Mouse (Mus musculus) forebrain, embryonic 11.5 days (tissue): ENCODE measurements at regions not wholly inside any gene's neighbourhood (a gene's known extent, or its start where the extent isn't known, plus 50 kb on each side); places are given as distances from the start of the nearest gene placed in this dataset.

Experiments
- ATAC-seq: fragments of 200-750 bp; cut with Nextera tagmentation; replicated peaks from 2 replicates; pipeline ENCODE4 v1.8.0; 2017; ENCODE audit warnings: moderate TSS enrichment; ENCODE audit not compliant: low FRiP score
- DNase-seq: peaks from one replicate; pipeline ENCODE4 v3.0.0-alpha.2; 2017; ENCODE audit warnings: low spot score
- H3K27ac ChIP-seq: fragments of 300-500 bp; sonication (generic); 2 replicates; pipeline ENCODE4 v1.5.1; 2014; ENCODE audit warnings: low read depth, low read length
- H3K27me3 ChIP-seq: fragments of 300-500 bp; sonication (generic); 2 replicates; pipeline ENCODE4 v1.6.1; 2014; ENCODE audit warnings: mild to moderate bottlenecking, low read length, mixed read lengths; ENCODE audit not compliant: control insufficient read depth, insufficient read depth
- H3K36me3 ChIP-seq: fragments of 300-500 bp; sonication (generic); 2 replicates; pipeline ENCODE4 v1.6.1; 2014; ENCODE audit warnings: mild to moderate bottlenecking, low read length, moderate library complexity, mixed read lengths; ENCODE audit not compliant: control insufficient read depth, insufficient read depth
- H3K4me1 ChIP-seq: fragments of 300-500 bp; sonication (generic); replicated peaks from 2 replicates; pipeline ENCODE4 v1.6.1; 2014; ENCODE audit warnings: low read length, mixed read lengths; ENCODE audit not compliant: control insufficient read depth, insufficient read depth
- H3K4me2 ChIP-seq: fragments of 300-500 bp; sonication (generic); 2 replicates; pipeline ENCODE4 v1.6.1; 2014; ENCODE audit warnings: low read depth, mild to moderate bottlenecking, low read length, moderate library complexity, mixed read lengths; ENCODE audit not compliant: severe bottlenecking
- H3K4me3 ChIP-seq: fragments of 300-500 bp; sonication (generic); 2 replicates; pipeline ENCODE4 v1.5.1; 2014; ENCODE audit warnings: low read depth, low read length
- H3K9ac ChIP-seq: fragments of 300-500 bp; sonication (generic); 2 replicates; pipeline ENCODE4 v1.6.1; 2014; ENCODE audit warnings: low read length
- H3K9me3 ChIP-seq: fragments of 300-500 bp; sonication (generic); 2 replicates; pipeline ENCODE4 v1.6.1; 2016; ENCODE audit warnings: low read length, mixed read lengths; ENCODE audit not compliant: control insufficient read depth
- WGBS: fragments of 180-500 bp; shearing (Covaris S2); extraction: QIAGEN DNeasy Blood & Tissue Kit; methylation state at CpG from one replicate; pipeline ENCODE4 v1.1.7; 2014; 5-methylcytosine and 5-hydroxymethylcytosine counted together

GRCm38 (mm10) chr15:67907034-67907433 lies 1406.3 kb upstream of the Lrrc6 start:
- DNase-seq (no peak), ATAC-seq (no peak)
- Histone ChIP-seq H3K4me3 (no peak overlapping the region), H3K27me3 (no peaks in the 10 kb centered on the region), H3K9ac (no peak overlapping the region), H3K4me2 (no peak overlapping the region), H3K4me1 (no peaks in the 10 kb centered on the region), H3K27ac (no peak overlapping the region), H3K36me3 (no peaks in the 10 kb centered on the region), H3K9me3 (no peaks in the 10 kb centered on the region)
- WGBS: 94% methylated on average over 2 of the region's 2 CpGs

DNA sequence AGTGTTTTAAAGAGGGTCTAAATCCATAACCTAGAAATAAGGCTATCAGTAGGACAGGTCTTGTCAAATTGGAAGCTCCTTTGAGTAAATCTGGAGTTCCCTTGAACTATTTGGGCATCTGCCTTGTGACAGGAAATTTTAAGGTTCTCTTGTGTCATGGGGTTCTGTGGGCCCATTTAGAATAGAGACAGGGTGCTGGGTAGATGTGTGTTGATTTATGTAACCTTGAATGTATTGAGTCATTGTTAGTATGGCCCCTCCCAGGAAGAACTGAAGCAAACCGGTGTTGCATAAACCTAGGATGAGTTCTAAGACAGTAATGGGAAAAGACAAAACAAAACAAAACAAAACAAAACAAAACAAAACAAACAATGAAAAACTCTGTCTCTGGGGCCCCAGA lies 1404.6 kb upstream of the Lrrc6 start:
- H3K9ac ChIP-seq: no peak overlapping the region
- H3K27me3 ChIP-seq: no peaks in the 10 kb centered on the region
- H3K36me3 ChIP-seq: no peaks in the 10 kb centered on the region
- no peaks in the 10 kb centered on the region for H3K4me1 ChIP-seq
- H3K4me3 ChIP-seq: no peak overlapping the region
- WGBS: 76% methylated on average over 1 of the region's 1 CpGs
- H3K27ac ChIP-seq: no peak overlapping the region
- no peaks in the 10 kb centered on the region for H3K9me3 ChIP-seq
- no peak for DNase-seq
- no peak overlapping the region for H3K4me2 ChIP-seq
- ATAC-seq: no peak

GRCm38 (mm10) chr15:67904646-67905045 lies 1403.9 kb upstream of the Lrrc6 start:
- no peak overlapping the region for H3K4me3 ChIP-seq
- H3K4me1 ChIP-seq: no peaks in the 10 kb centered on the region
- no peak overlapping the region for H3K9ac ChIP-seq
- DNase-seq (no peak), ATAC-seq (no peak)
- no peaks in the 10 kb centered on the region for H3K36me3 ChIP-seq
- no peak overlapping the region for H3K4me2 ChIP-seq
- H3K9me3 ChIP-seq: no peaks in the 10 kb centered on the region
- no peak overlapping the region for H3K27ac ChIP-seq
- H3K27me3 ChIP-seq: no peaks in the 10 kb centered on the region

GRCm38 (mm10) chr15:67902982-67903381 lies 1402.3 kb upstream of the Lrrc6 start:
- Histone ChIP-seq H3K36me3 (no peaks in the 10 kb centered on the region), H3K4me1 (no peaks in the 10 kb centered on the region), H3K9me3 (no peaks in the 10 kb centered on the region), H3K27ac (no peak overlapping the region), H3K9ac (no peak overlapping the region), H3K4me3 (no peak overlapping the region), H3K4me2 (no peak overlapping the region), H3K27me3 (no peaks in the 10 kb centered on the region)
- WGBS: 92% methylated on average over 2 of the region's 2 CpGs
- ATAC-seq (no peak), DNase-seq (no peak)

GRCm38 (mm10) chr15:67901191-67901601 lies 1400.5 kb upstream of the Lrrc6 start:
- H3K27ac ChIP-seq: no peak overlapping the region
- H3K4me3 ChIP-seq: no peak overlapping the region
- no peaks in the 10 kb centered on the region for H3K9me3 ChIP-seq
- ATAC-seq (no peak), DNase-seq (no peak)
- no peaks in the 10 kb centered on the region for H3K36me3 ChIP-seq
- H3K4me1 ChIP-seq: no peaks in the 10 kb centered on the region
- no peak overlapping the region for H3K4me2 ChIP-seq
- no peaks in the 10 kb centered on the region for H3K27me3 ChIP-seq
- H3K9ac ChIP-seq: no peak overlapping the region
- 89% methylated on average over 7 of the region's 7 CpGs for WGBS

GRCm38 (mm10) chr15:67899772-67900171 lies 1399.1 kb upstream of the Lrrc6 start:
- Histone ChIP-seq H3K36me3 (no peaks in the 10 kb centered on the region), H3K4me1 (no peaks in the 10 kb centered on the region), H3K9me3 (no peaks in the 10 kb centered on the region), H3K27ac (no peak overlapping the region), H3K27me3 (no peaks in the 10 kb centered on the region), H3K4me3 (no peak overlapping the region), H3K4me2 (no peak overlapping the region), H3K9ac (no peak overlapping the region)
- ATAC-seq (no peak), DNase-seq (no peak)
- 89% methylated on average over 6 of the region's 6 CpGs for WGBS

GRCm38 (mm10) chr15:67898959-67899403 lies 1398.3 kb upstream of the Lrrc6 start:
- Histone ChIP-seq H3K36me3 (no peaks in the 10 kb centered on the region), H3K9ac (no peak overlapping the region), H3K4me1 (no peaks in the 10 kb centered on the region), H3K27ac (no peak overlapping the region), H3K4me3 (no peak overlapping the region), H3K9me3 (no peaks in the 10 kb centered on the region), H3K4me2 (no peak overlapping the region), H3K27me3 (no peaks in the 10 kb centered on the region)
- 83% methylated on average over 3 of the region's 3 CpGs for WGBS
- DNase-seq: no peak
- no peak for ATAC-seq

DNA sequence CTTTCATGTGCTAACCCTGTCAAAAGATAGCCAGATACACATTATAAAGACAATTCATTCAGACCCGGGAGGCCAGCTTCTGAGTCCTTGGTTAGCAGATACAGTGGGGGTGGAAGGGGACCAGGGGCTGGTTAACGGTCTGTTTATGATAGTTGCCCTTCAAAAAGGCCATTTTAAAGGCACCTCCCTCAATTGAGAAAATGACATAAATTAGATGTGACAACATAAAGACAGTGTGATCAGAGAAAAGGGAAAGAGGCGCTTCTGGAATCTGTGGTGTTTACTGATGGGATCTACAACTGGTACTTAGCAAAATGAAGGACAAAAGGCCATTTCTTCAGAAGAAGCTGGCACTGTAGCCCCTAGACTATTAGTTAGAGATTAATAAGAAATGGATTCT lies 1391.4 kb upstream of the Lrrc6 start:
- Histone ChIP-seq H3K9me3 (no peaks in the 10 kb centered on the region), H3K27ac (no peak overlapping the region)
- WGBS: 65% methylated on average over 3 of the region's 3 CpGs

DNA sequence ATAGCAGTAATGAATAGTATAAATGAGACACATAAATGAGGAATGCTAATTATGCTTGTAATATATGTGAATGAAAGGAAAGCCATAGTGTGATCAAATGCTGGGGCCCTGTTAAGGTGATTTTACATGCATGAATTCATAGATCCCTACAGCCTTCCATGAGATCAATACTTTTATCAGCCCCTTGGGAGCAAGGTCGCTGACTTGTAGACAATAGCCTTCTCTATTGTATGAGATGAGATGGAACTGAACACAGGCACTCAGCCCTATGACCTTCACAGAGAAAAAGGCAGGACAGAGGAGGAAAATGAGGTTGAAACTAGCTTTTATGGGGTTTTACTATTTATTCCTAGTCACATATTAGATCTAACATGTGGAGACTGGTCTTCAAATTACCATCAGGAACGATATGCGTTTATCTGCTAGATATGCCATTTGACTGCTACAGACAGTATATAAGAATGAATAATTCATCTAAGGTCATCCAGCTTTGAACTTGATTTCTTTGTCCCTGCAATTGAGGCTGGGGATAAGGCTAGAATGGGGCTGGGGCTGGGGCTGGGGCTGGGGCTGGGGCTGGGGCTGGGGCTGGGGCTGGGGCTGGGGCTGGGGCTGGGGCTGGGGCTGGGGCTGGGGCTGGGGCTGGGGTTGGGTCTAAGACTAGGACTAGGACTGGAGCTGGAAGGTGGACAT lies 1390.0 kb upstream of the Lrrc6 start:
- H3K27me3 ChIP-seq: no peaks in the 10 kb centered on the region
- DNase-seq (no peak), ATAC-seq (no peak)
- no peaks in the 10 kb centered on the region for H3K9me3 ChIP-seq
- H3K4me1 ChIP-seq: no peaks in the 10 kb centered on the region
- H3K27ac ChIP-seq: no peak overlapping the region
- no peak overlapping the region for H3K4me3 ChIP-seq
- H3K36me3 ChIP-seq: no peaks in the 10 kb centered on the region
- H3K4me2 ChIP-seq: no peak overlapping the region
- H3K9ac ChIP-seq: no peak overlapping the region
- 72% methylated on average over 3 of the region's 3 CpGs for WGBS

More for the DNA sequence above, 1391.4 kb upstream of the Lrrc6 start:
- no peaks in the 10 kb centered on the region for H3K27me3 ChIP-seq
- H3K4me3 ChIP-seq: no peak overlapping the region
- H3K9ac ChIP-seq: no peak overlapping the region
- ATAC-seq (no peak), DNase-seq (no peak)
- H3K36me3 ChIP-seq: no peaks in the 10 kb centered on the region
- no peak overlapping the region for H3K4me2 ChIP-seq
- H3K4me1 ChIP-seq: no peaks in the 10 kb centered on the region
